Mouse (Mus musculus) kidney, postnatal 36 days (tissue): ENCODE data around the gene Hells.

Experiments used
- DNase-seq, 2 experiments: peaks; one replicate each; pipeline ENCODE4 v3.0.0; 2021 to 2022; ENCODE audit warnings: mixed read lengths in 2 of 2

Gene Hells

DNA sequence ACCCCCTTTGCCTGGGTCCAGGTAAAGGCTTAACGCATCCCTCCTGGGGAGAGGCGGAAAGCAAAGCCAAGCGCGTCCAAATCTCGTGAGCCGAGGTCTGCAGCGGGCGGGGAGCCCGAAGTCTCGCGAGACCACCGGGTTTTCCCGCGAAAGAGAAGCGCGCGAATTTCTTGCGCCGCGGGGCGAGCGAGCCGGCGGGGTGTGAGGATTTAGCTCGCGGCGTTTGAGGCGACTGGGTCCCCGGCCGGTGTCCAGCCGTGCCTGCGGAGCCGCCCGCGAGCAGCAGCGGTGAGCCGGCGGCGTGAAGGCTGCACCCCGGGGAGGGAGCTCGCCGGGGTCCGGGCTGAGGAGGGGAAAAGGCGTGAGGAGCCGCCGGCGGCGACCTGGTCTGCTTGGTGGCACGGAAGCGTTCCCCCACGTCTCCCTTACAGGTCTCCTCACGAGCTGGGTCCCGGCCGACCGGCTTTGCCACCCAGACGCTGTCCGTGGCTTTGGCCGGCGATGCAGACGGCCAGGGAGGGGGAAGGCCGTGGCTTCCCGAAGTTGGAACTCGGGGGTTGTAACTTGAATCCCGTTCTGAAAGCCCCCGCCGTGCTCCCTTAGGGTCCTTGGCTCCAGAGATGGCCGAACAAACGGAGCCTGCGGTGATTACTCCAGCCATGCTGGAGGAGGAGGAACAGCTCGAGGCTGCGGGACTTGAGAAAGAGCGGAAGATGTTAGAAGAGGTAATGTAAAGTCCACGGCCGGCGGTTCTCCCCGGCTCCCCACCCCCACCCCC is at the start of gene Hells:
Gene Hells, plus strand, starts transcription at position 128 of the 778 bp plus-strand sequence.
- peak; percentile 76 to 92 for DNase-seq

DNA sequence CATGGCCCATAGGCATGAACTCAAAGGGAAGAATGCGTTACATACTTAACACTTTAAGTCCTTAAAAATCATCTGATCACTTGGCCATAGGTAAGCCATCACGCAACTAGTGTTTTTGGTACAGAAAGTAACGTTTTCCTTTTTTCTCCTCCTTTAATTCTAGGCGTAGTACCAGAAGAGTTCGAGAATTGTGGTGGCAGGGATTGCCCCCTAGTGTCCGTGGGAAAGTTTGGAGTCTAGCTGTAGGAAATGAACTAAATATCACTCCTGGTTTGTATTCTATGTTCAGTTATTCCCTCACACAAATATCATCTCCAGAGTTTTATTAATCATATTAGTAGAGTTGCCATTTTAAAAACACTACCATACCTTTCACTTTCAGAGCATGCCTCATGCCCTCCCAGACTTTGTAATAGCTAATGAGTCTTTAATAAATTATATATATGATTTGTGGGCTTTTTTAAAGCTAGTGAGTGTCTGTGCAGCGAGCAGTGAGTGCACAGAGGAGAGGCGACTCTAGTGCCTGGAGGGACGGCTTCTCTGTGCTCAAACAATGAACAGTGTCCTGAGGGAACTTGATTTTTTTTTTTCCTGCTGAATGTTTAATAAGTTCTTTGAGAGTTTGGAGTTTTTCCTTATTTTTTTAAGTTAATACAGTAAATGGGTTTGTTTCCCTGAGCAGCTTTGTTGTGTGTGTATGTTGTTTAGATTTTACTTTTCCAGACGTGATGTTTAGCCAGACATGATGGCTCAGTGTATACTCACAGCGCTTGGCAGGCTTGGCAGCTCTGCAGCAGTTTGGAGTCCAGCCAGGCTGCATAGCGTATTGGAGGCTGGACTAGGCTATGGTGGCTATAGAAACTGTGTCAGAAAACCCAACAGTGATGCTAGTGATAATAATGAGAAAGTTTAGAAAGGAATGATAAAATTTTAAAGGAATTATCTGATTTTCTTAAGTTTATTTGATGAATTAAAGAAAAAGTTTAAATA is 29.3 kb upstream of the Hells start:
- peak in 1 of 2 experiments; percentile 5 for DNase-seq

DNA sequence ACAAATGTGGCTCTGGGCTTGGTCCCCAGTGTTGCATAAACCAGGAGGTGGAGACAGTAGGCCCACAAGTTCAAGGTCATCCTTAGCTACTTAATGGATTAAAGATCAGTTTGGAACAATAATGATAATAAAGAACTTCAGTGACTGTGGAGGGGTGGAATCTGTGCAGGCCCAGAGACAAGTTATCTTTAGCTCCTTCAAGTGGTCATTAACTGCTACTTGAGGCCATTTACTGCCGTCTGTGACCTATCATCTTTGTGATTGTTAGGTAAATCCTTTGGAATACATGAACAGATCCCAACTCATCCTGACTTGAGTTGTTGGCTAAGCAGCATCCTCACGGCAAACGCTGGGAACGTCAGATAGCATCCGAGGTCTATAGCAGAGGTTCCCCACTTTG is 28.2 kb upstream of the Hells start:
- no peak for DNase-seq

DNA sequence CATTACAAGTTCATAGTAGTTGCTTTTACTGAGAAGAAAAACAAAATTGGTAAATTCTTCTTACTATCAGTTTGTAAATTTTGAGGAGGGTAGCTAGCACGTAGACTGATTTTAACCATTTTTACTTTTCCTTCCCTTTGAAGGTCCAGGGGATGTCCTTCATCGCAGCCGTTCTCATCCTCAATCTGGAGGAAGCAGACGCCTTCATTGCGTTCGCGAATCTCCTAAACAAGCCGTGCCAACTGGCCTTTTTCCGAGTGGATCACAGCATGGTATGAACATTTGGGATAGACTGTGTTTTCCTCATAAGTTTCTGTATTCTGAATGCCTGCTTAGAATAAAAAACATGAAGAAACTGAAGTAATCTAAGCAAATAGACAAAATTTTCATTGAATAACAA is 16.9 kb upstream of the Hells start:
- no peak for DNase-seq

DNA sequence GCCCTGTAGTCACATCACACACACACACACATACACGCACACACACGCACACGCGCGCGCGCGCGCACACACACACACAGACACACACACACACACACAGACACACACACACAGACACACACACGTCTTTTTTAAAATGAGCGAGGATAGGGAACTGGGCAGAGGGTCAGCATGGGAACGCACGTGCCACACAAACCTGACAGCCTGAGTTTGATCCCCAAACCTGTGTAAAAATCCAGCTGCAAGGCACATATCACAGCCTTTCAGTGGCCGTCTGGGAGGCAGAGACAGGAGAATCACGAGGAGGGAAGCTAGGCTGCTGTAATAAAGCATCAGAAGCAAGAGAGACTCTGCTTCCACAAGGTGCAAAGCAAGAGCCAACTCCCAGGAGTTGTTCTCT is 15.8 kb upstream of the Hells start:
- DNase-seq, result no peak

DNA sequence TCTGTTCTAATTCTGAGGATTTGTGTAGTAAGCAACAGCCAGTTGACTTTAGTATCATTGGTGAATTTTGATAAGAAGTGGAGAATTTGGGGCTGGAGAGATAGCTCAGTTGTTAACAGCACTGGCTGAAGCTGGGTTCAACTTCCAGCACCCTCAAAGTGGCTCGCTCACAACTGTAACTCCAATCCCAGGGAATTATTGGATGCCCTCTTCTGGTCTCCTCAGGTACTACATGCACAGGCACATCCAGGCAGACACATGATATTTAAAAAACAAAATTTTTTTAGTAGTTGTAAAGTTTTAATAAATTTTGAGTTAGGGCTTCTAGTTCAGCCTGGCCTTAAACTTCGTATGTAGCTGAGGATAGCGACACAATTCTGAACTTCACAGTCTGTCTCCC is 15.0 kb upstream of the Hells start:
- peak; percentile 26 to 66 for DNase-seq

DNA sequence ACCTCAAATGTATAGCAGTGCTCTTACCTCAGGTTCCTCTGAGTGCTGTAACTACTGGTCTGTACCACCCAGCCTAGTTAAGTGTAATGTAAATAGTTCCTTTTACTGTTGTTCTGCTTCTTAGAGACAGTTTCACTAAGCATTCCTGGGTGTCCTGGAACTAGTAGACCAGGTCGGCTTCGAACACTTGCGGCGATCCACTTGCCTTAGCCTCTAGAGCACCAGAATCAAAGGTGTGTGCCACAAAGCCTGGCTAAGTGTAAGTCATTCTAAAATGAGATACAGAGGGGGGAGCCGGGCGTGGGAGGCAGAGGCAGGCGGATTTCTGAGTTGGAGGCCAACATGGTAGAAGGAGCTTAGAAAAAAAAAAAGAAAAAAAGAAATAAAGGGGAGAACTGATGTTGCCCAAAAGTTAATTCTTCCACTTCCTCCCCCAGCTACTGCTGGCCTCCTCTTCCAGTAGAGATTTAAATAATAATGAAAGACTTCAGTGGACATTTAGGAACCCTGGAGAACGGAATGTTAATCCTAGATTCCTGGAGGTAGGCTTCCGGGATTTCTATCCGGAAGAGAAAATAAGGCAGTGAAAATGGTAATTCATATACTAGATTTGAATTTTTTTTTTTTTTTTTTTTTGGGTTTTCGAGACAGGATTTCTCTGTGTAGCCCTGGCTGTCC is 2.1 kb upstream of the Hells start:
- DNase-seq, result no peak

DNA sequence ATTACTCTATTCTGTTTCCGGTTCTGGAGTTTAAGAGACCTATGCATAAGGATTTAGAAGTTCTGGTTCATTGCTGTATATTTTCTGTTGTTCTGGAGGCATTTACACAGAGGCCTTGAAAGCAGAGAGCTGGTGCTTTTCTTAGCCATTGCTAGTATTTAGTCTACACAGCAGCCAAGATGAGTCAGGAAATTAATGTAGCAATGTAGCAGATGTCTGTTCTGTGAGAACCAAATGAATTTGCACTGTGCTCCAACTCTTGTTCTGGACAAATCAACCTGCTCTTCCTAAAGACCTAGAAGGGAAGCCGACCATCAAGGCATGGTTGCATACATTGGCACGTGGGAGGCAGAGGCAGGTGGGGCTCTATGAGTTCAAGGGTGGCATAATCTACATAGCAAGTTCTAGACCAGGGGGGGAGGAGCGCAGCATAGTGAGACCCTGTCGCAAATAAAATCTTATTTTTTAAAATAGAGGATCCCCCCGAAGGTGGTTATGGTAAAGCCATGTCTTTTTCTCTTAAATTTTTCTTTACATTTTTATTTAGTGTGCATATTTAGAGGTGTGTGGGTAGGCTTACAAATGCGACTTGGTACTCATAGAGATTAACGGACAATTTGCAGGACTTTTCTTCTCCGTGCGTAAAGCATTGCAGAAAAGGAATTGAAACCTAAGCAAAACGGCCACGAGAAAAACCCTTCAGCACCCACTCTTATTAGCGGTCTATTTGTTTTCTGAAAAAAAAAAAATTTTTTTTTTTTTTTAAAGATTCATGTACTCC is 1.1 kb upstream of the Hells start:
- DNase-seq, result no peak

DNA sequence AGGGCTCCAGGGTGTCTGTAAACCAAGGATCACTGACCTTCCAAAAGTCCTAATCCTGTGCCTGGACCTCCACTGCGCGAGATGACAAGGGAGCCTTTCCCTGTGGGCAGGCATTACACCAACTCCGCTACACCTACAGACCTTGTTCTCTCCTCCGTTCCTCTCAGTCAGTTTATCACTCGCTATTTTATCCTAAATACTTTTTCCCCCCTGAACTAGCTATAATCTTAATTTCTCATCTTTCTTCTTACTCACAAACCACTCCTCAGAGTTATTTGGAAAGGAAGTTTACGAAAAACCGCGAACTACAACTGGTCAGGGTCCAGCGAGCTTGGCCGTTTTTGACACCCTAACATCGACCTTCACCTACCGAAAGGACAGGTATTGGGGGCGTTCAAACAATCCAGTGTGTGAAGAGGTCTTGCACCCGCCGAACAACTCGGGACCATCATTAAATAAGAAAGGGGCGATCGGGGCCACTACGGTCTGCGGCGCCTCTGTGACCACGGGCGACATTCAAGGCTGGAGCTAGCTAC is 395 bp upstream of the Hells start:
- DNase-seq, result peak in 1 of 2 experiments; percentile 22

DNA sequence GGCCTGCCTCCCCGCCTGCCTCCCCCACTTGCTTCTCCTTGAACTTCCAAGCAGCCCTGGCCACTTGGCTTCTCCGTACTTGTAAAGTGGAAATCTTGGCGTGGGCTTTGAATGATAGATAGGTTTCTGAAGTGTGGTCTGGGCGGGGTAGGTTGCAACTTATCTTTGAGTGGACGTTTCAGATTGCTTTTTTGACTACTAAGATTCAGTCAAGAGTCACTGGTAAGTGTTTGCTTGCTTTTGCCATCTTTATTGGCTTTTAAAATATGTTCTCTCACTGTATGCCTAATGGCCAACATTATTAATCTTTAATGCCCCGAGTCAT is 813 bp downstream of the Hells start:
- DNase-seq, result no peak

DNA sequence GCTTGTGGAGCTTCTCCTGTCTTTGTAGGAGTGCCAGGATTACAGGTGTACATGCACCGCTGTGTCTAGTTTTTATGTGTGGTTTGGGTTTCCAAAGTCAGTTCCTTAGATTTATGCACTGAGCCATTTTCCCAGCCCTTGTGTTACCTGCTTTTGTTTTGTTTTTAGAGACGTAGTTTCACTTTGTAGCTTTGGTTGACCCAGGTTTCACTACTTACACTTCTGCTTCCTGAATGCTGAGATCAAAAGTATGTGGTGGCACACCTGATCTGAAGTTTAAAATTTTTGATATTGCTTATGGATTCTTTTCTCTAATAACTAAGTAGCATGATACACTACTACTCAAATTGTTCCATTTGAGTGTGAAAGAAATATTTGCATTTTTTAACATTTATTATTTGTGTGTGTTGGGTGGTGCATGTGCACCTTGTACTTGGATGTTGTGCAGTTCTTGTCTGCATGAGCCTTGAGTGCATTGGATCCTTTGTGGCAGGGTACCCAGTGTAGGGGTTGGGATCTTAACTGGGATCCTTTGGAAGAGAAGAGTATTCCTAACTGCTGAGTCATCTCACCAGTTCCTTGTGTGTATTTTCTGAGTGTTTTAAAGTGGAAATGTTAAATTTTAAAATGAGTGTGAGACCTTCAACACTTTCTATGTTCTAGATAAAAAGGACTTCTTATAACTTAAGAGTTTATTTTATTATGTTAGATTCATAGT is 14.0 kb downstream of the Hells start:
- no peak for DNase-seq

DNA sequence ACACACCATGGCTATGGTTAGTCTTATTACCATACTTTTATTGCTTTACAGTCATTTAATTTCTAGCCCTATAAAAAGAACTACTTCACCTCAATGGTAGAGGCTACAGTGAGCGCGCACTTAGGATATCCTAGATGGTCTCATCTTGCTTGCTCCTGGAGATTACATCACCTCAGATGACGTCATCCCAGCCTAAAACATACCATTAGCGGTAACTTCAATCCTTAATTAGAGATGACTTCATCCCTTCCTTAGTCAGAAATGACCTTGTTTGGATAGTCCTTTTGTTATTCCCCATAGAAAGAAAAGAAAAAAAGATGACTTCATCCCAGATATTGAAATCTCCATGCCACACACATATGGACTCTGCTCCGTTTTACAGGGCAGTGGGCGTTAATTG is 40.0 kb downstream of the Hells start:
- DNase-seq, result no peak

DNA sequence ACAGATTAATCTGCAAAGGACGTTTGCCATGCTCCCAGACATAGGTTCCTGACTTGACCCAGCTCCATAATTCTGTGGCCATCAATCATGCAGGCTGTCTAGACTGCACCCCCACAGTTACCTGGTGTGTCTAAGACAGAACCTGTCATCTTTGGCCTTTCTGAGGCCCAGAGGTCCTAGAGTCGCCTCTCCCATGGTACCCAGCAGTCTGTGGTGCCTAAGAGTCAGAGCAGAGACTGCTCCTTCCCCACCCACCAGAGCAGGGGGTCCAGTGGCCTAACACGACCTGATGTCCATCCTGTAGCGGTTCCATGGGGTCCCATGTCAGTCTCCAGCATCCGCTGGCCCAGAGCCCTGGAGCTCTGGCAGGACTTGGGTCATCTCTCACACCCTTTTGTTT is 41.9 kb downstream of the Hells start:
- DNase-seq, result no peak

DNA sequence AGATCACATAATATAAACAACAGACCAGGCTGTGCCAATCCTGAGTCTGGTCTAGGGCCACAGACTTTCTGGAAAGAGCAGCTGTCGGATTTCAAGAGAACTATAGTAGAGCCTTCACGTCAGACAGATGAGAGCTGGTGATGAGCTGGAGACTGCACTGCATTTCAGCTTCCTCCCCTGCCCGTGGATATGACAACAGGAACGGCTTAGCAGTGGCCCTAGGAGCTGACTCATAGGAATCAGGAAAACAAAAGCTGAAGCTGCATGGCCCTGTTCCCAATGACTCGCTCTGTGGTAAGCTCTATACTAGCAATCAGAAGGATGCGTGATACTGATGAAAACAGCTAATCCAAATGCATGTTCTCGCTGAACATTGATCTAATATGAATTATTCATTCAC is 43.0 kb downstream of the Hells start:
- no peak for DNase-seq

DNA sequence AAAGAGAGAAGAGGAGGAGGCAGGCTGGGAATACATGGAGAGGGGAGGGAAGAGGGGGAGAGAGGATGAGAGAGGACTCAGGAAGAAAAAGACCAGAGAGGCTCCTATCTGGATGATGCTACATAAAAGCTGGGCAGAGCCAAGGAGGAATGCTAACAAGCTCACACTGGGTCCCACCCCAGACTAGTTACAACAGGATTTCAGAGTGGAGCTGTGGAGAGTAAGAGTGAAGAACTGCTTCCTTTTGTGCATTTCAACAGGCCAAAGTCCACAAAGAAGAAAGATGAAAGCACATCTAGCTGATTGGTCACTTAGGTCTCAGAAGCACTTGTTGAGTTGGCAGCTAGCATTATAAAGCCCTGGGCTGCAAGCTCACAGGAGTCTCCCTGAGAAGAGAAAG is 45.6 kb downstream of the Hells start:
- no peak for DNase-seq

DNA sequence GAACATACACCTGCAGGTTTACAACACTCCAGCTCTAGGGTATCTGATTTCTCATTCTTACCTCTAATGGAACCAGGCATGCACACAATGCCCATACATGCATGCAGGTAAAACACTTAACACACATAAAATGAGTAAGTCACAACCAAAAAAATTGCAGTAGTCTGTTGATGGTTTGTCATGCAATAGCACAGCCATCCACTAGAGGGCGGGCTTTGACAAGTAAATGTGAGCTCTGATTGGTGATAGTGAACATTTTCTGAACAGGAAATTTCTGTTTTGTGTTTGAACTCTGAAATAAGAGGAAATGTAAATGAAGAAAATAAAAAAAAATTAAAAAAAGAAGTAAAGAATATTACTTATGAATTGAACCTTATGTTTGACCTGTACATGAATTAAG is 51.3 kb downstream of the Hells start:
- peak; percentile 38 to 83 for DNase-seq

DNA sequence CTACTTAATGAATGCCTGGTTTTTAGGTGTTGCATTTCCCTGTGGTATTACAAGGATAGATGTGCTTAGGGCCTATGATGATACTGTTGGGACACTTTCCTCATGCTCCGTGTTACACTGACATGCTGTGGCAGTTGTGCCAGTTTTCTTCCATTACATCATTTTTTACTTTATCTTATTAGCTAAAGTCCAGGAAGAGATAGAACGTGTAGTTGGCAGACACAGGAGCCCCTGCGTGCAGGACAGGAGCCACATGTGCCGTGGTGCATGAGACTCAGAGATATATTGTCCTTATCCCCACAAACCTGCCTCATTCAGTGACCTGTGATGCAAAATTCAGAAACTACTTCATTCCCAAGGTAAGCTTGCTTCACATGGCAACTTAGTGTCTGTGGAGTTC is 67.5 kb downstream of the Hells start:
- DNase-seq, result no peak

DNA sequence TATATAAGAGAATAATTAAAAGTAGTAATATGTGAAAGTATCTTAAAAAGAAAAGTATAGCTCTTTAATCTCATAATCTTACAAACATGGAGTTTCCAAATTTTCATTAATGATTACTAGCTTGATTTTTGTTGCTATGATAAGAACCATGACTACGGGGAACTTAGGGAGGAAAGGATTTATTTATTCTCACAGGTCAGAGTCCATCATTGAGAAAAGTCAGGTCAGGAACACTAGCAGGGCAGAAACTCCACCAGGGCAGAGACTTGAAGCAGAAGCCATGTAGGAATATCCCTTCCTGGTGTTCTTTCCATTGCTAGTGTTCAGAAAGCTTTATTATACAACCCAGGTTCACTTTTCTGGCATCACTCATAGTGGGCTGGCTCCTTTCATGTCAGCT is 68.0 kb downstream of the Hells start:
- DNase-seq, result no peak

DNA sequence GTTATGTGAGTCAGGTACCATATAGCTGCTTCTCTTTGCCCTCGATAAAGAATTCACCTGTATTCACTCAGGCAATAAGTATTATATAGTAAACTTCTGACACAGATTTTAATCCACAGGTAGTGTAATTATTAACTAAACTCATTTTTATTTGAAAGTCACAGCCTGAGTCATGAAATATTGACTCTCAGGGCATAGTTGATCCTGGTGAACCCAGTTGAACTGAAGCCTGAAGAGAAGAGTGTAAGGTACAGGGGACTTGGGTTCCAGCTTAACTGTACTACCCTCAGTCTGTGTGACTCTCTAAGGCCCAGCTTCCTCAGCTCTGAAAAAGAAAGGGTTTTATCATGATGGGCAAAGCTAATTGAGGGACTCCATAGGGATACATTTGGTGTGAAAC is 74.4 kb downstream of the Hells start:
- no peak for DNase-seq

DNA sequence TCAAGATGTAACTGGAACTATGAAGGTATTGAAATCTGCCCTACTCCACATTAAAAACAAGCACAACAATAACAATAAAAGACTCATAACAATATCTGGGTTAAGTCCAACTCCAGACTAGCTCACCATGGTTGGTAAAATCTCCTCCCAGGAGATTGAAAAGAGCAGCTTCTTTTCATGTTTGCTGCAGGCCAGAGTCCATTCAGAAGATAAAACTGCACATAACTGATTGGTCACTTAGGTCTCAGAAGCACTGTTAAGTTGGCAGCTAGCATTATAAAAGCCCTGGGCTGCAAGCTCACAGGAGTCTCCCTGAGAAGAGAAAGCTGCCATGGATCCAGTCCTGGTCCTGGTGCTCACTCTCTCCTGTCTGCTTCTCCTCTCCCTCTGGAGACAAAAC is 76.0 kb downstream of the Hells start, which contains the start of gene Cyp2c55:
Gene Cyp2c55, plus strand, starts transcription at position 305 of the 400 bp plus-strand sequence.
- no peak for DNase-seq
